Mouse (Mus musculus) cerebellum, adult 8-10 months (tissue): ENCODE measurements around the gene Ncs1.
A peak's percentile ranks its signal among the peaks of the same experiment; 100 is the strongest.

Source experiments
- DNase-seq: peaks from one replicate; pipeline ENCODE4 v3.0.0; 2022

The Ncs1 gene

DNA sequence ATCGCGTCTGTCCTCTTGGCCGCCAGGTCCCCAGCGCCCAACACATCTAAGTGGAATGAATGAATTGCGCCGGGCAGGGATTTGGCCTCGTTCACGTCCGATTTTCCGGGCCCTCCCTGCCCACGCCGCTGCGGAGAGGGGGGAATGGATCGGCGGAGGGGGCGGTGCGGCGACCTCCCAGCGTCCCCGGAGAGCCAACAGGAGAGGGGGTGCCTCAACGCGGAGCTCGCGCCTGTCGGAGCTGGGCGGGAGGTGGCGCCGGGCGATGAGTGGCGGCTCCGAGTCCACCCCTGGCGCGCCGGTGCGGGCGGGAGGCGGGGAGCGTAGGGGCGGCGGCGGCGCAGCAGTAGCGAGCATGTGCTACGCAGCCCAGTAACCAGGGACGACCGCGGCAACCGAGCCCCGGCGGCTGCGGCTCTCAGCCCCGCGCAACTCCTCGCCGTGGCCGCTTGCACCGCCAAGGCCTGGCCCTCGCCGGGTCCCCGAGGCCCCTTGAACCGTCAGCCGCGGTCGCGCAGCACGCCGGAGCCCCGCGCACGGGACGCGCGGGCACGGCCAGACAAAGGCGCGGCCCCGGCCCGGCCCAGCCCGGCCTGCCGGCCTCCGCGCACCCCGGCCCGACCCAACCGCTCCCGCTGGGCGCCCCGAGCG lies at the start of gene Ncs1:
Gene Ncs1, plus strand, starts transcription at position 333 of the 651 bp plus-strand sequence.
- DNase-seq, result peak; percentile 81

- no peak for DNase-seq
Observed at GRCm38 (mm10) chr2:31198621-31199020, 47.0 kb upstream of the Ncs1 start.

- DNase-seq, result no peak
Observed at GRCm38 (mm10) chr2:31200051-31200450, 45.6 kb upstream of the Ncs1 start.

DNA sequence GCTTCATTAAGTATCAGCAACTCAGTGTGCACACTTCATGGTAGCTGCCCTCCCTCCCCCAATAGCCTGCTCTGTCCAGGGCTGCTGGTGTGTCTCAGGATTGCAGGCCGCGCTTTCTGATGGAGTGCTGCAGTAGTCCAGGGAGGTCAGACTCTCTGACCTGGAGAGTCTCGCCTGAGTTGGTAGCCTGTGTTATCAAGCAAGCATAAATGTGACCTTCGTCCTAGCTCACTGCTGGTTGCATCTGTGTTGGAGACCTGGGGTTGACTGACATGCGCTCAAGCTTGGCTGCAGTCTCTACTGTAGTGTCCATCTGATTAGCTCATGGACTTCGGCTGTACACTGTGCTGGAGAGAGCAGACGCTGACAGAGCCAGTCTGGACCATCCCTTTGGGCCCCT lies 43.8 kb upstream of the Ncs1 start:
- DNase-seq, result no peak

- DNase-seq, result no peak
Observed at GRCm38 (mm10) chr2:31202357-31202756, 43.3 kb upstream of the Ncs1 start.

DNA sequence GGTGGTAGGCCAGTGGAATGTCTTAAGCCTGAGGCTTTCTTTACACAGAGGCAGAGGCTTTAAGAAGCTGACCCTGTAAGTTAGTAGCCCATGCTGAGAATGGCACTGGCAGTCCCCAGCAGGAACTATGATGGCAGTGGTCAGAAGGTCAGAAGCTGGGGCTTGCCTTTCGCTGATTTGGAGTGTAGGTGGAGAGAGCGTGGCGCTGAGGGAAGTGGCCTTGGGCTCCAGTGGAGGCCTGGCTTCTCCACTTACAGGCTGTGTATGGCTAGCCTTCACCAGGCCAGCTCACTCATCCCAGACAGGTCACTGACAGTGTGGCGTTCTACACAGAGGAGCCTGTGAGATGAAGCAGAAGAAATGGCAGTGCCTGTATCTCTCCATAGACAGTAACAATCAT lies 42.7 kb upstream of the Ncs1 start:
- no peak for DNase-seq

- no peak for DNase-seq
Observed at GRCm38 (mm10) chr2:31204677-31205076, 40.9 kb upstream of the Ncs1 start.

DNA sequence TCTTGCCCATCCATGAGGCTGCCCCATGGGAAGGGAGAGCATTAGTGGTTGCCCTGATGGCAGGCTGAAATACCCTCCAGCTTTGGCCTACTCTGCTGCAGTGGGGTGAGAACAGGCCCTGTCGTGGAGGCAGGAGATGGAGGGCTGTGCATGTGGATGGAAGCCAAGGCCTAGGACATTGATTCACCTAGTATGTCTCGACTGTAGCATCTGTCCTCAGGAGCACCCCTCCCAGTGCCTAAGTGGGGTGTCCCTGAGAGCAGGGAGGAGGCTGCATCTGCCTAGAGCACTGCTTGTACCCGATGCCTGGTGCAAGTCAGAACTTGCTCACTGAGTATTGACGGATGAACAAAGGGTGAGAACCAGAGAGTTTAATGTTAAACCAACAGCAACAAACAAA lies 39.4 kb upstream of the Ncs1 start:
- no peak for DNase-seq

DNA sequence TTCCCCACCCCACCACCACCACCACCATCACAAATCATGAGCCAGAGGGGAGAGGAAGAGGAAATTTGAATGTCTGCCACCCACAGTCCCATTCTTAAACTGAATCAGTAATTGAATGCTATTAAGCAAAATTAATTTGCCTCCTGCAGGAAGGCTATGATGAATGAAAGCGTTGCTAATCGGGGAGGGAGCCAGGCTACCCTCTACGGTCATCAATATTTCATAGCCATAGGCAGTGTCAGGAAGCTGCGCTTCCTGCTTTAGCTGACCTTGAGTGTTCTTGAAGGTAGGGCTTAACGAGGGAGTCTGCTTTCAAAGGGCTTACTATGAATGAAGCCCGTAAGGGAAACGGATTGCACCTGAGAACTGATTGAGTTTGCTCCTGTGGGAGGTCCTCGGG lies 38.7 kb upstream of the Ncs1 start:
- no peak for DNase-seq

GRCm38 (mm10) chr2:31208544-31209142 lies 37.0 kb upstream of the Ncs1 start:
- DNase-seq, result no peak

GRCm38 (mm10) chr2:31209525-31209924 lies 36.1 kb upstream of the Ncs1 start:
- no peak for DNase-seq

DNA sequence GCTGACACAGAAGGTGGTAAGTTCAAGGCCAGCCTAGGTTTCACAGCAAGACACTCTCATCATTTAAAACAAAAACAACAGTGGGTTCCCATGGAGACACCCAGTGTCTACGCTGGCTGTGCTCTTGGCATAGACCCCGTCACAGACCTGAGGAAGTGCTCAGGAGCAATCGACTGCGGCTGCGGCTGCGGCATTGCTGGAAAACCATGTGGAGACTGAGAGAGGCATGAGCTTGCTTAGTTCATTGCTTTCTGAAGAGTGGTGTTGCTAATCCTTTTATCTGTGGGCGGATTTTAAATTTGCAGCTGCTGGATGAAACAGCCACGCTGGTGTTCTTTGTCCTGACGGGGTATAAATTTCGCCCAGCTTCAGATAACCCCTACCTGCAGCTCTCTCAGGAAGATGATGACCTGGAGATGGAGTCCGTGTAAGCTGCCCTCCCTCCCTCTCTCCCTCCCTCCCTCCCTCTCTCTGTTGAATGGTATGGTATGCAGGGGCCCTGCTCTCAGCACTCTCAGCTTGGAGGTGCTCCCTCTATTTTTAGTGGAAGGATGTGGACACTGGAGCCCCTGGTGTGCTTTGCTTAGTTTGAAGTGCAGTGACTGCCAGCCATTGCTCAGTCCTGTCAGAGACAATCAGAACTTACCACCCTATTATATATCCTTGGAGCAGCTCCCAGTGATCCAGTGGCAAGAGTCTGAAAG lies 35.3 kb upstream of the Ncs1 start:
- no peak for DNase-seq

DNA sequence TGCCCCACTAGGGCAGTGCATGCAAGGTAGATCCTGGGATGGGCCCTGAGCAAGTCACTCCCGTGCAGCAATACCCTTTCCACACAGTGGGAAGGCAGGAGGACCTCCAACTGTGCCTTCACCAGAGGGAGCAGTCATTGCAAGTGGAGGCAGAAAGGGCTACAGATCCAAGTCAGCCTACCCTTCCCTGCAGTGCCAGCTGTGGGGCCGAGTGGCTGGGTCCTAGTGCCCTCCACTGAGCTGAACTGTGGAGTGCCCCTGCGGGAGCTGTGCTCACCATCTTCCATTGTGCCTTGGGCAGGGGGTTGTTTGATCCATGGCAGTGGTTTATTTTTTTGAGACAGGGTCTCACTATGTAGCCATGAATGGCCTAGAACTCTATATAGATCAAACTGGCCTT lies 34.4 kb upstream of the Ncs1 start:
- DNase-seq, result no peak

- no peak for DNase-seq
Observed at GRCm38 (mm10) chr2:31214211-31214796, 31.3 kb upstream of the Ncs1 start.

- DNase-seq, result no peak
Observed at GRCm38 (mm10) chr2:31218611-31219010, 27.0 kb upstream of the Ncs1 start.

DNA sequence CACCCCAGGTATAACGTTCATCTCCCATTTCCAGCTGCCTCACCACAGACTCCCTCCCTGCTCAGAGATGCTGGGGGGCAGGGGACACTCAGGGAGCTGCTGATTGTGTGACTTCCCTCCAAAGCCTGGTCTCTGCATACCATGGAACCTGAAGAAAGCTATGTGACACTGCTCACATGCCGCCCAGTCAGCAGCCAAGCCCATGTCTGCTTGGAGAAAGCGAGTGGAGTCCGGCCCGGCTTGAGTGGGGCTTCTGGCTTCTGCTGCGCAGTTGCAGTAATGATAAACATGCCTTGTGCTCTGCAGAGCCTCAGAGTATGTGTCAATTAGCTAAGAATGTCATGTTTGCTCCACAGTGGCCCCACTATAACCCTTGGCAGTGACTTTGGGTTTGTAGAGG lies 26.2 kb upstream of the Ncs1 start:
- no peak for DNase-seq

DNA sequence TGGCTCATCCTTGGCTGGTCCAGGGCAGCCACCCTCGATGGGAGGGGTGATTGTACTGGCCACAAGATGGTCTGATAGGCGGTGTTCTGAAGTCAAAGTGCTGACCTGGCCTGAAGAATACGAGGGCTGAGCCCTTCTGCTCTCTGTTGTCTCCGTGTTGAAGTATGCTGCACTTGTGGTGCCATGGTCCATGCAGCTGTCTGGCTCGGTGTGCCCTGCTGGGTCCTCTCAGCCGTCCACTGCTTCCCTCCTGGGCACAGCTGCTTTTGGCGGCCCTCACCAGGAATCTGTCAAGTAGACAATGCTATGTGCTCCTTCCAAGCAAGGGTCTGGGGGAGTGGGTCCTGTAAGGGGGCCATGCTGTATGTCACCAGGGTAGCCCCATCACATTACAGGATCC lies 24.8 kb upstream of the Ncs1 start:
- no peak for DNase-seq

DNA sequence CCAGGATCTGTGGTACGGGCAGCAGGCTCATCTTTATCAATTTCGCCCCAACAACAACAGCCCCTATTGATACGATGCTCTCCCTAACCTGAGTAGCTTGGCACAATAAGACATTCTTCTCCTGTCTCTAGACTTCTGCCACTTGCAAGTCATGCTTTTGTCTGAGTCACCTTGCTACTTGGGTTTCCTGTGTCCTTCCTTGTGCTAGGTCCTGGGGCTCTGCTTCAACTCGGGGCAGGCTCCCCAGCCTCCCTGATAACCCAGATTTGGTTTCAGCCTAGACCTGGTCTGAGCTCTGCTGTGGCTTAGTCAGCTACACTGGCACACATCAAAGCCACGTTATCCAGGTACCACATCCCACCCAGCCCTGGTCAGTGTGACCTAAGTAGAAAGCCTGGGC lies 24.0 kb upstream of the Ncs1 start:
- DNase-seq, result no peak

DNA sequence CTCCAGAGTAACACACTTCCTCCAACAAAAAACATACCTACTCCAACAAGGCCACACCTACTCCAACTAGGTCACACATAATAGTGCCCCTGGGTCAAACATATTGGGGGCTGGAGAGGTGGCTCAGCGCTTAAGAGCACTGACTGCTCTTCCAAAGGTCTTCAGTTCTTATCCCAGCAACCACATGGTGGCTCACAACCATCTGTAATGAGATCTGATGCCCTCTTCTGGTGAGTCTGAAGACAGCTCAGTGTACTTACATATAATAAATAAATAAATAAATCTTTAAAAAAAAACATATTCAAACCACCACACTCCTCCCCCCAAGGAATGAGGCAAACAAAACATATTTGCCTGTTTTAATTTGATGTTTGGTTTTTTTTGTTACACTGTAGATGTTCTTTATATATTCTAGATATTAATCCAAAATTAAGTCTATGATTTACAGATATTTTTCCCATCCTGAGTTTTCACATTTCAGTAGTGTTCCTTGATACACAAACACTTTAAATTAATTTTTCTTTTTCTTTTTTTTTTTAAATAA lies 16.8 kb upstream of the Ncs1 start:
- no peak for DNase-seq

- DNase-seq, result peak; percentile 43
Observed at GRCm38 (mm10) chr2:31239203-31239696, 6.4 kb upstream of the Ncs1 start.

- no peak for DNase-seq
Observed at GRCm38 (mm10) chr2:31239833-31240232, 5.8 kb upstream of the Ncs1 start.

- DNase-seq, result no peak
Observed at GRCm38 (mm10) chr2:31241639-31242038, 4.0 kb upstream of the Ncs1 start.

GRCm38 (mm10) chr2:31244216-31244615 lies 1.4 kb upstream of the Ncs1 start:
- DNase-seq, result peak; percentile 35

- DNase-seq, result no peak
Observed at GRCm38 (mm10) chr2:31245051-31245450, 572 bp upstream of the Ncs1 start.
